Mouse (Mus musculus) mouse trophoblast stem cell (cell line): ENCODE results near the gene Gm30191.

Experiments
- in situ Hi-C, 2 experiments: fragments of 300-500 bp; cut with MseI, MboI; formaldehyde crosslinking; loops; 2 replicates in 1 of 2; 3 replicates in 1 of 2; pipeline ENCODE4 v1.15.1; 2025

The Gm30191 gene

DNA sequence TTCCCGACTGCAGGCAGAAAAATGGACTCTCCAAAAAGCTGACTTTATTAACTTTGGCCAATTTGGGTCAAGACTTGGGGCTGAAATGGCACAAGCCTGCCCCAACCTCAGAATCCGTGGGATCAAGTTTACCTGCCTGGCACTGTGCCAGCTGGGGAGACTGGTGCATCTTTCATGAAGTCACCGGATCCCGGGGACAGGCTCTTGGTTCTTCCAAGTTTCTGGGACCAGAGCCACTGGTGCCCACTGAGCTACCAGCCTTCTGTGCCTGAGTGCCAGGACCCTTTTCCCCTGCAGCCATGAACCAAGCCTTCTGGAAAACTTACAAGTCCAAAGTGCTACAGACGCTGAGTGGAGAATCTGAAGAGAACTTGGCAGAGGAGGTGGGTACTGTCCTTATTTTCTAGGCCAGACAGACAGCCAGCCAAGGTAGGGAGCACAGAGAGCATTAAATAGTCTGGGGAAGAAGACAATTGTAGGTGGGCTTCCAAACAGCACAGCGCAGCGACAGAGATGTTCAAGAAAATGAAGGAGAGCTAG, at the start of gene Gm30191:
Gene Gm30191 (plus strand): TSS at position 217 of the 540 bp plus-strand sequence.
- in situ Hi-C loops = no loop called here

DNA sequence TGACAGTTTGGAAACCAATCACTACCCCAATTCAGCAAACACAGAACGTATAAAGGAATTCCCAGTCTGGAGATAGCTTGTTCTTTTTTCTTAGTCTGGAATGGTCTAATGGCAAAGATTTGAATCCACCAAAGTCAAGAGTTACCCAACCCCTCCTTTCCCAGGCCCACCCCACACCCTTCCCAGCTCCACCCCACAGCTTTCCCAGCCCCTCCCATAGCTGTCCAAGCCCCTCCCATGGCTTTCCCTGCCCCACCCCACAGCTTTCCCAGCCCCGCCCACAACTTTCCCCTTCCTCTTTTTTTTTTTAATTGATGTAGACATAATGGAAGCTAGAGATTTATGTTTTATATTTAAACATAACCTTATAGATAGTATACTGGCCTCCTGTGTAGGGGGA, 47.4 kb upstream of the Gm30191 start:
- in situ Hi-C loops = loop anchor here in 1 of 2 experiments (10.0 kb wide), 1 partner anchor 95 kb away; no protein-coding TSS in a partner anchor

DNA sequence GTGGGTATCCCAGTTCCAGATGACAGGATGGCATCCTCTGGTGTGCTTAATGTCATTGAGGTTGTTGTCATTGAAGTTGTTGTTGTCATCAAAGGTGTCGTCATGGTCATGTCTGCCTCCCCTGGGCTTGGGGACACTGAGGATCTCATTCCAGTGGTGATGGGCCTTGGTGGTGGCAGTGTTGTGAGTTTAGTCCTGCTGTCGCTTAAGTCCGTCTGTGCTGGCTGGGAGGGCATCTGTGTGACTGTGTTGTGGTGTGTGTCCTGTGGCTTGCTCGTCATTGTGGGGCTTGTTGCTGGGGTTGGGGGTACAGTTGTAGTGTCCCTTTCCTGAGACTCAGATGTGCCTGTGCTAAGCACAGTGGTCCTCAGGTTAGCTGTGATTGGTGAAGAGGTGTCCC, 43.8 kb upstream of the Gm30191 start, which contains the start of gene Gm7534:
Gene Gm7534 (minus strand): TSS at position 101 of the 400 bp plus-strand sequence.
- in situ Hi-C loops = loop anchor here in 1 of 2 experiments (5.0 kb wide), 1 partner anchor 34 kb away; the partner anchor contains the start of gene Cnksr1

DNA sequence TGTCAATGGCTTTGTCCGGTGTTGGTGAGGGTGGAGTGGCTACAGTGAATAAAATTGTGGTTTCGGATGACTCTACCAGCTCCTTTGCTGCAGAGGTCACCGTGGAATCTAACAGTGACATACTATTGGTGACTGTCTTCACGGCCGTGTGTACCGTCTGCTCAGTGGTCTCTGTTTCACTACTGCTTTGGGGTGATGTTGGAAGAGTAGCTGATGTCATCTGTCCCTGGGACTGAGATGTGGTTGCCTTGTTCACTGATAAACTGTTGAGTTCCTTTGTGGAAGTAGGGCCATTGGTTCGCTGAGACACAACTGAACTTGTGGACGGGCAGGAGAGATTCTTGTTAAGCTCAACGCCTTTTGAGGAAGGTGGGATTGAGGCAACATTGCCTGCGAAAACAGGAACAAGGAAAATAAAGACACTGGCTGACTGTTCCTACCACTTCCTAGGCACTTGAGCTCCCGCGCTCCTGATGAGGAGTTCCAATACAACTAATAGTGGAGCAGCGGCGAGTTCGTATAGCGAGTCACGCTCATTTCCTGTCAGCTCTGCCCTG, 43.3 kb upstream of the Gm30191 start:
- in situ Hi-C loops = loop anchor here in 1 of 2 experiments (5.0 kb wide), 1 partner anchor 34 kb away; the partner anchor contains the start of gene Cnksr1

DNA sequence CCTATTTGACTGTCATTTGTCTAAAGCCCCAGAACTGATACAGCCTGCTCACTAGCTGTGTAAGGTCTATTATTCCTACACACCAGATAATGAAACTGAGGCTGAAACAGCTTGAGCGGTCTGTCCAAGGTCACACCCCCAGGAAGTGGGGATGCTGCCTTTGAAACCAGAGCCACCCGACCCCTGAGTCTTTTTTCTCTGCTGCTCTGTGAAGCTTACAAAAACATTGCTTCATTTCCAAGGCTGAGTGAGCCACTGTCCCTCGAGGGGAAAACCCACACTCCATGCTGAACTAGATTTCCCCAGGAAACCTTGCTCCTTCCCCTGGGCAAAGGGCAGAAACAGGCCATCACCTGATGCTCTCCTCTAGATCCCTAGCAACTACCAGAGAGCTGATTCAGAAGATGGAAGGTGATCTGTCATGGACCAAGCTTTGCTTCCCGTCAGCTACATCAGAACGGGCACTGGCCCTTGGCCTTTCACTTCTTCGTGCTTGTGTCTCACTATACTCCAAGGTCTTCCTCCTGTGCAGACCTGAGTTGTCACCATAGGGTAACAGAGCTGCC, 40.2 kb upstream of the Gm30191 start:
- in situ Hi-C loops = no loop called here

DNA sequence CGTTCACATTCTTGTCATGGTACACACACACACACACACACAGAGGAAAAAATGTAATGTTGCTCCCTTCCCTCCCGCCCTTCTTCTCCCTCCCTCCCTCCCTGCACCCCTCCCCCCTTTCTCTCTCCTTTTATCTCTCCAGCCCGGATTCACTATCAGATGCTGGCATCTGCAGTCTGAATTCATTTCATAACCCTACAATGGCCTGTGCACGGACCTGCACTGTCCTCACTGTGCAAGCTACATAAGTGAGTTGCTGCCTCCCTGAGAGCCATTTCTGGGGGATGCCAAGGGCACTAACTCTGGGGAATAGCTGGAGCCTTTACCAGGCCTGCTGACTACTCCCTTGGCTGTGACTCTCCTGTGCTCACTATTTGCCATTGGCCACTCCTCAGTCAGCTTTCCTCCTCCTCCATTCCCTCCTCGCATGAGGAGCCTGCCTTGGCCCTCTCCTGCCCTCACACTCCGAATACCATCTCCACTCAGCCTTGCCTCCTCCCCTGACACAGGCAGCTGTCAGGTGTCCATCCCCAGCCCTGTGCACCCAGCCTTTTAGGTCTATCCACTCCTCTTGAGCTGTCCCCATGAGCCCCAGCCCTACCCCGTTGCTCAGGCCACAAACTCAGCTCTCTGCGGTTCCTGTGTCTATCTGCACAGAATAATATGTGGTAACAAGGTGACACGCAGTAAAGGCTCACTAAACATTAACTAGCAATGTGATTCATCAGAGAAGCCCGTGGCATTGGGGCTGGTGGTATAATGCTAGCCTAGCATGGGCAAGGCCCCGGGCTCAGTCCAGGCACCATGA, 23.7 kb upstream of the Gm30191 start:
- in situ Hi-C loops = no loop called here

DNA sequence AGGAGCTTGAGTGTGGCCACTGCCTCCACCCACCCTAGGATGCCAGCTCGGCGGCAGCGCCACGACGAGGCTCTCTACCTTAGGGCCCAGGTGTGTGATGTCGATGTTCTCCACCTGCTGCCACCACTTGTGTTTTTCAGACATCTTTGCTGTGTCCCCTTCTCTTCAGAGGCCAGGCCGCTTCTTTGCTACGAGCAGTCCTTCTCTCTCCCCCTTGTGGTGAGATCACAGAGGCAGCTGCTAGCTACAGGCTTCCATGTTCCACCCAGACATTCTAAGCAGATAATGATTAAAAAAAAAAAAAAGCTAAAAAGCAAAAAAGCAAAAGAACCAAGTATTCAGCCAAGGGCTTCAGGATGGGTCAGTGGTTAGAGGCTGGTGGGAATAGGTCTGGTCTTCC, 19.5 kb upstream of the Gm30191 start, which contains the start of gene Catsper4:
Gene Catsper4 (minus strand): TSS at position 190 of the 400 bp plus-strand sequence.
- in situ Hi-C loops = no loop called here

DNA sequence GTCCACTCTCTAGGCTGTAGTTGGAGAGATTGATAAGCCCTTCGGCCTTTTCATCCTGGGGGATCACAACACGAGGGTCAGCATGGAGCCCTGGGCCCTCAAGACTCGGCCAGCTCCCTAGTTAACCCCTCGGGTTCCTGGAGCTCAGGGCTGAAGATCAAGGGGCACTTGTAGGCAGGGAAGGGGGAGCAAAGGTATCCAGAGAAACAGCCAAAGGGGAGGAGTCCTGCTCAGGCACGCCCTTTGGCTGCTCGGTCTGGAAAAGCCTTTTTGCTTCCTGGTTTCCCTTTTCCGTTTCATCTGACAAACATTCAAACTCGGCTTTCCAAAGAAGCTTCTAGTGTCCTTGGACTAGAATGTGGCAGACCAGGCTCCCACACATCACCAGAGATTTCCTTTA, 16.3 kb upstream of the Gm30191 start:
- in situ Hi-C loops = no loop called here

DNA sequence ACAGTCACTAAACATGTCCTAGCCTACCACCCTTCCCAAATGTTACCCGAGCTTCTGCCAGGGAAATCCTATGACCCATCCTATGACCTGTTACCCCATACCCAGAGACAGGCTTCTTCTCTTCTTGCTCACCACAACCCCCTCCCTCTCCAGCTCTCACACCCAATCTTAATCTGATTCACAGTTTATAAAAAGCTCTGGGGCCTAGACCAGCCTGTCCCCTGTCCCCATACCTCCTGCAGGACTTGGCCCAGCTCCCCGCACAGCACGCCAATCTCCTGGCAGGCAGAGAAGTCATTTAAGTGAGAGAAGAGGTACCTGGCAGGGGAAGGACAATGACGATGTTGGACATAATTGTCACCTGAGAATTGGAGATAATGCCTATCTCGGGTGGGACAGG, 11.9 kb upstream of the Gm30191 start:
- in situ Hi-C loops = loop anchor here in 1 of 2 experiments (5.0 kb wide), 1 partner anchor 33 kb away; the partner anchor contains the start of gene Gm7534

DNA sequence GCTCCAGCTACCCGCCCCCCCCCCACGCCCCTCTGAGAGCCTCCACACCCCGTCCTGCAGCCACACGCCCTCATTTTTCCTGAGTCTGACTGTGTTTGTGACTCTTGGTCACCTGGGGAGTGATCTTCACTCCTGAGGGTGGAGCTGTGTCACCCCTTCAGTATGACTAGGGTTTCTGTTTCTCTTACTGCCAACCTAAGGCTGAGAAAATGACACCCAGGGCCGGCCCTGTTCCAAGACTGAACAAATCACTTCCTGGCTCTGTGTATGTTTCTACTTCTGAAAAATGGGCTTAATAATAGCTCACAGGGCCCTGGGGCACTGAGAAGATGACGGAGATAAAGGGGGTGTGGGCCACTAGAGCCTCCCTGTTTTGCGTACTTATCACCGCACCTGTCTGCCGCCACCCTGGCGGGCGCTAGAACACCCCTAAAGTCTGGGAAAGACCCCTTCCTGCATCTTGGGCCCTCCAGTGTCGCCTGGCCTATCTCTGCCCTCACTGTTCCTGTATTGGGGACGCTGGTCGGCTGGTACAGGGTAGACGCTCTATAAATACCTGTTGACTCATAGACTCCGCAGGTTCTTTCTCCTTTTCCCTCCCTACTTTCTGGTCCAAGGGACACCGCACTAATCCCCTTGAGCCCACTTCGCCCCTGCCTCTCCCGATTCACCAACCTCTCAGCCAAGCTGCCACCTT, 9.0 kb upstream of the Gm30191 start:
- in situ Hi-C loops = loop anchor here in 1 of 2 experiments (5.0 kb wide), 1 partner anchor 35 kb away; the partner anchor contains the start of gene Gm7534

DNA sequence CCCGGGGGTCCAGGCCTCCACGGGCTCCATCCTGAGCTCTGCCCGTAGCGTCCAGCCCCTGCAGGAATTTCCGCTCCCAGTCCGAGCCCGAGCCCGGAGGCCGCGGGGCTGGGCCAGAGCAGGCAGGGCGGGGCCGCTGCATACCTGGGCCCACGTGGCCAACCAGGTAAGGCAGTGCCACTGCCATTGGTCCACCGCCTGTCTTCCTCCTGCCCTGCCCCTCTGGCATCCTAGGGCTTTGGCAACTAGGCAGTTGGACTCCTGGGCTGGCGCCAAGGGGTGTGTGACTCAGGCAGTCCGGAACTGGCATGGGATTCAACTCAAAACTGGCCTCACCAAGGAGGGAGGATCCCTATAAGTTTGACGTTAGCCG, 8.5 kb upstream of the Gm30191 start, which contains the start of gene Cnksr1:
Gene Cnksr1 (minus strand): TSS at position 121 of the 373 bp plus-strand sequence.
- in situ Hi-C loops = loop anchor here in 1 of 2 experiments (5.0 kb wide), 1 partner anchor 36 kb away; the partner anchor contains the start of gene Gm7534

DNA sequence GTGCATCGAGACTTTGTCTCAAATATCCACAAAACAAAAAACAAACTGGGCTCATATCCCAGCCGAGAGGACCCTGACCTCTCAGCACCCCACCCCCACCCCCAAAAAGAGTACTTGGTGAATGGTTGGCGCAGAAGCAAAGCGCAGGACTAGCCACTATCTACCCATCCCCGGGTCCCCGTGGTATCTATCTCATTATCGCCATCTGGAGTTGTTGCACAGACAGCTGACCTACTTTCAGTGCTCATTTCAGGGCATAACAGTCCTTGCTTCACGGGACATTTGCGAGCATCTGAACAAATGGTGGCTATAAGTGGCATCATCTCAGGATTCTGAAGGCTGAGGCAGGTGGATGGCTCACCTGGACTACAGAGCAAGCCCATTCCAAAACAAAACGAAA, 8.0 kb upstream of the Gm30191 start:
- in situ Hi-C loops = loop anchor here in 1 of 2 experiments (5.0 kb wide), 1 partner anchor 36 kb away; the partner anchor contains the start of gene Gm7534

DNA sequence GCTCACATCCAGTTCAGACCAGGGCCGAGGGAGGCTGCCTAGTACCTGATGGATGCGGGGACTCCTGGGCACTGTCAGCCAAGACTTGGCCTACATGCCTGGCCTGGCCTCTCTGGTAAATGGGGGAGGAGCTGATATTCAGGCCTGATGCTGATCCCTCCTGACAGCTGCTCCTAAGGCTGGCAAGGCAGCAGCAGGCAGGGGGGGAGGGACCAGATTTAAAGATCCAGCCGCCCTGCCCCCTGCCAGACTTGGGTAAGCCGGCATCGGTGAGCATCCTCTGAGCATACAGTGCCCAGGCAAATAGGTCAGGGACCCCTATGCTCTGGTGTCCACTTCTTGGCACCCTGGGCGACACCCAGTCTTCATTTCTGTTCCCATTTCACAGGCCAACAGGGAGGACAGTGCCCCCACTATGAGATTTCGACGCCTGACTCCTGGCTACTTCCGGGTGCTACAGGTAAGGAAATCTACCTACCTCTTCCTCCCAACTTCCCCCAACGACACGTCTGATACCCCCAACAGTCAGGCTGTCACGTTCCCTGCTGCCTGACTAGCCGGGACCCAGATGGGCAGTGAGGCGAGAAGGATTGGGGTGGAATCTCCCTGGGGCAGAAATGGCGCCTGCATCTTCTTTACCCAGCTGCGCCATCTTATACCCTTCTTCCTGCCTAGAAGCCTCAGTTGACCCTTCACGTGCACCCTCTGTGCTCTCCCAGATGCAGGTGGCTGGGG, 3.1 kb upstream of the Gm30191 start, which contains the start of gene E130218I03Rik:
Gene E130218I03Rik (plus strand): TSS at position 147 of the 735 bp plus-strand sequence.
- in situ Hi-C loops = no loop called here

DNA sequence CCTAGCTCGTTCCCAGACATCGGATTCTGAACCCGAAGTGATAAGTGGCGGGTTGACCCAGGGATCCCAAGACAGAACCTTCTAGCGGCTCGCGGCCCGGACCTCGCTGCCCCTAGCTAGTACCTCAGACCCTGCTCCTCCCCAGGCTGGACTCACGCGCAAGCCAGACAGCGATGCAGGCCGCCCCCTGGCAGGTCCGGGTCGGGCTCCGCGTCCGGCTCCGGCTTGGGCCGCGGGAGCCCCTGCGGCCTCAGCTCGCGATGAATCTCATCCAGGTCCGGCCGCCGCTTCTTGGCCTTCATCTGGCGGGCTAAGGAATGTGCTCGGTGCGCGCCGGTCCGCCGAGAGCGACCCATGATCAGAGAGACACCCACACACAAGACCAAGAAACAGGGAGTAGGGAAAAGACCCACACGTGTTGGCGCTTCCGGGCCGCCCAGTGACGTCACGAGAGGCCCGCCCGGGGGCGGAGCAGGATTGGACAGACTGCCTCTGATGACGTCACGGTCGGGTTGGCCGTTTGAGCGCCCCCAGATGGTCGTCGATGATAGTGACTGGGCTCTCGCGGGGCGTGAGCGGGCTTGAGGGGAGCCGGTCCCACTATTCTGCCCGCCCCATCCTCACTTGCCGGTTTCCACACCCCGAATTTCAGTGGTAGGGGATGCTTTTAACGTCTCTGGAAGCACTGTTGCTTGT, 1.4 kb upstream of the Gm30191 start, which contains the start of gene Zfp593:
Gene Zfp593 (minus strand): TSS at position 445 of the 696 bp plus-strand sequence.
- in situ Hi-C loops = no loop called here

DNA sequence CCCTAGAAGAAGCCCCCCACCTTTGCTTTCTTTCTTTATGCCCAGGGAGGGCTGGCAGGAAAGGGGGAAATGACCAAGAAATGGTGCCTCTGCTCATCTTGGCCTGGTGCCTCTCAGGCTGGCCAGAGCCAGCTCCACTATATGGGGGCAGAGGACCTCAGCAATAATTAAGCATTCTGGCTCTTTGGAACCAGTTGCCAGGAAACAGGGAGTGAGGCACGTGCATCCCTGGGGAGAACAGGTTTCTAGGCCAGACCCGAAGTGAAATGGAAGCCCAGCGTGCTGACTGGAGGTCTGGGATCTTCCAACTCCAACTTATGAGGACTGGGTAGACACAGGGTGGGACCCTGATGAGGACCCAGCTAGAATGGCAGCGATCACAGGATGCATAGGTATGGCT, 479 bp upstream of the Gm30191 start:
- in situ Hi-C loops = no loop called here

DNA sequence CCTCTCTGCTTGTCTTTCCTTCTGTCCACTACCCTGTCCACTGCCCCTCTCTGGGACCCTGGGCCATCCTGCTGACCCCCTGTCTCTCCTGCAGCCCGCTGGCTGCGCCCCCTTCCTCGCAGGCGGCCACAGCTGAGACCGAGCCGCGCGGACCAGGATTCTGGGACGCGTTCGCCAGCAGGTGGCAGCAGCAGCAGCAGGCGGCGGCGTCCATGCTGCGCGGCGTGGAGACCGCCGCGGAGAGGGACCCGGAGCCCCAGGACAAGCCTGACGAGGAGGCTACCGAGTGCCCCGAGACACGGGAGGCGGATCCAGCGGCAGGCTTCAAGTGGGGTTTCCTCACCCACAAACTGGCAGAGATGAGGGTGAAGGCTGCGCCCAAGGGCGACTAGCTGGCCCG, 2.9 kb downstream of the Gm30191 start:
- in situ Hi-C loops = no loop called here

DNA sequence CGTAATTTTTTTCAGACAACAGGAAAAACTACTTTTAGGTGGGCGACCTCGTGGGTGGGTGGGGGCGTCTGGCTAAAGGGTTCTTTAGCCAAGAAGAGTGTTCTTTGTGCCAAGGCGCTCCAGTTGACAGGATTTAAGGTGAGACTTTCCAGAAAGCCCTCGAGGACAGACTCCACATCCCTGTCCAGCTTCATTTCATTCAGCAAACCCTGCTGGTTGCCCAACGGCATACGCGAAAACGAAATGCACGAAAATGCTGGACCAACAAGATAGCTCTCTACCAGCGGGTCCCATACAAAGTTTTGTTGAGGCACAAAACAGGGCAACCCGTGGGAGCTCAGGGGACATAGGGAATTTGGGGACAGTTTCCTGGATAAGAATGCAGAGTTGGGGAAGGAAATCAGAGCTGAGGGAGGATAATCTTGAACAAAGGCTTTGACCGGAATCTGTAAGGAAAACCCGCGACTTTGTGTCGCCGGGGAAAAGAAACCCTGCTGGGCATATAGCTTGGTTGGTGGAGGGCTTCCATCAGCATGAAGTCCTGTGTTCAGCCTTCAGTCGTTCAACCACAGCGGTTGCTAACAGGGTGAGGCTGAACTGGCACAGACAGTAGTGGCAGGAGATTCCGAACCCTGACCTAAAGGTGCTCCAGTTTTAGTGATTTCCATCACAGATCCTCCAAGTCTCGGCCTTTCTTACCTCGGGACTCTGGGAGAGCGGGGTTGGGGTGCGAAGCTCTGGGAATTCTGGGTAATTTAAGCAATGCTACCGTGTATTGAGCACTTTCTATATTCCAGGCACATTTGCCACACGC, 3.6 kb downstream of the Gm30191 start:
- in situ Hi-C loops = no loop called here

DNA sequence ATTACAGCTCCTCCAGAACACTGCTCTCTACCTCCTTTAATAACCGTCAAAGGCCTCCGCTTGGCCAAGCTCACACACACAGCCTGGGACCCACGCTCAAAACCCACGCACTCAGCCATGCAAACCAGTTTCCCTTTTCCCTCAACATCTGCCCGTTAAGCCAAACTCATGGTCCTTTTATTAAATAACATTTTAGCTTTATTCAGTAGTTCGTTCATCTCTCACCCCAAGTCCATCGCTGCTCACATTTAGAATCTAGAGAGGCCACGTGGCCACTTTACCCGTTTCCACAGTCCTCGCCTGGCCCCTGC, 4.2 kb downstream of the Gm30191 start:
- in situ Hi-C loops = no loop called here
